Mouse (Mus musculus) left cerebral cortex, adult 18-20 months (tissue): ENCODE measurements around the gene Prickle2. TPM values are rescaled to one million over a fixed set of nuclear protein-coding genes. Genes with fewer than 3 reads are reported as not detected.
A peak's percentile ranks its signal among the peaks of the same experiment; 100 is the strongest.

ENCODE experiments used
- DNase-seq, 2 experiments: peaks; one replicate each; pipeline ENCODE4 v3.0.0; 2021 to 2022; ENCODE audit warnings: low spot score in 2 of 2, mixed read lengths in 1 of 2
- total RNA-seq, 2 experiments: library from RNA; stranded (reverse); gene quantifications; 2 replicates each; pipeline ENCODE4 v1.2.3; 2021

Gene Prickle2
- total RNA-seq, 2 experiments from 2014 or later, result 162 to 170 TPM

GRCm38 (mm10) chr6:92669623-92670022, 36.3 kb downstream of the Prickle2 start:
- no peak for DNase-seq

GRCm38 (mm10) chr6:92667544-92667943, 38.4 kb downstream of the Prickle2 start:
- DNase-seq, result no peak

GRCm38 (mm10) chr6:92665530-92665989, 40.4 kb downstream of the Prickle2 start:
- peak; percentile 84 to 88 for DNase-seq

- DNase-seq, result no peak
Measured at GRCm38 (mm10) chr6:92663885-92664284, 42.1 kb downstream of the Prickle2 start.

- no peak for DNase-seq
Measured at GRCm38 (mm10) chr6:92663433-92663832, 42.5 kb downstream of the Prickle2 start.

GRCm38 (mm10) chr6:92649063-92649462, 56.9 kb downstream of the Prickle2 start:
- no peak for DNase-seq

GRCm38 (mm10) chr6:92648571-92648970, 57.4 kb downstream of the Prickle2 start:
- DNase-seq, result no peak

- DNase-seq, result peak in 1 of 2 experiments; percentile 38
Measured at GRCm38 (mm10) chr6:92642929-92643328, 63.0 kb downstream of the Prickle2 start.

- DNase-seq, result no peak
Measured at GRCm38 (mm10) chr6:92641956-92642355, 64.0 kb downstream of the Prickle2 start.

GRCm38 (mm10) chr6:92640896-92641295, 65.1 kb downstream of the Prickle2 start:
- no peak for DNase-seq

- no peak for DNase-seq
Measured at GRCm38 (mm10) chr6:92636431-92636830, 69.5 kb downstream of the Prickle2 start.

GRCm38 (mm10) chr6:92634876-92635468, 71.0 kb downstream of the Prickle2 start:
- DNase-seq, result no peak

- DNase-seq, result no peak
Measured at GRCm38 (mm10) chr6:92630991-92631390, 75.0 kb downstream of the Prickle2 start.

- DNase-seq, result no peak
Measured at GRCm38 (mm10) chr6:92627711-92628110, 78.2 kb downstream of the Prickle2 start.

GRCm38 (mm10) chr6:92627048-92627617, 78.8 kb downstream of the Prickle2 start:
- no peak for DNase-seq

- DNase-seq, result no peak
Measured at GRCm38 (mm10) chr6:92625923-92626322, 80.0 kb downstream of the Prickle2 start.

- DNase-seq, result no peak
Measured at GRCm38 (mm10) chr6:92624306-92624705, 81.6 kb downstream of the Prickle2 start.

GRCm38 (mm10) chr6:92617183-92617582, 88.8 kb downstream of the Prickle2 start:
- DNase-seq, result no peak

- DNase-seq, result no peak
Measured at GRCm38 (mm10) chr6:92614771-92615170, 91.2 kb downstream of the Prickle2 start.

- no peak for DNase-seq
Measured at GRCm38 (mm10) chr6:92612151-92612769, 93.7 kb downstream of the Prickle2 start.

- peak in 1 of 2 experiments; percentile 49 for DNase-seq
Measured at GRCm38 (mm10) chr6:92609682-92610235, 96.2 kb downstream of the Prickle2 start.

GRCm38 (mm10) chr6:92609078-92609477, 96.9 kb downstream of the Prickle2 start:
- DNase-seq, result no peak
